8 mouse cellular contexts compared by ENCODE assay signal in the genomic region with DNA sequence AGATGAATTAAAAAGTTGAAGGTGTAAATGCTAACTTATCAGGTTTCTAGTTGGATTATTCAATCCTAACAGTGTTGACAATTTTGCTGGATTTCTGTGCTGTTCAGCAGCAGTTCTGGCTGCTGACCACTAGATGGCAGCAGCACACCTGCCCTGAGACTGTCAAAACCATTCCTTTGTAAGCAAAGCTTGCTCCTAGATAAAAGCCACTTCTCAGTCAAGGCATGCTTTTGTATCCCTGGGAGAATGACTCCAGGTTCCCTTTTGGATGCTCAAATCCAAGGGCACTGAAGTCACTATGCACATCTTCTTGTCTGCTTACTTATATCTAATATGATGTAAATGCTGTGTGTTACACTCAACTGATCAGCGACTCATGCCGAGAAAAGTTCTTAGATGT. TPM values are rescaled to one million over a fixed set of nuclear protein-coding genes. Genes with fewer than 3 reads are reported as not detected.
DNase-seq lines count a peak whose midpoint lies in the region; ATAC-seq and TF ChIP-seq lines count a peak whose summit lies in the region.

No protein-coding gene starts in this region.

- no peak overlapping the region for H3K9ac ChIP-seq in forebrain, embryonic 14.5 days (ENCODE audit: low read length)
- no peak overlapping the region for H3K9ac ChIP-seq in kidney, postnatal 0 days (ENCODE audit: low read depth, low read length)
- no peak overlapping the region for H3K9ac ChIP-seq in lung, embryonic 16.5 days (ENCODE audit: low read length)

- H3K9me3 ChIP-seq in forebrain, embryonic 14.5 days (replicated peaks; ENCODE audit: control insufficient read depth, low read length), result no peaks in the 10 kb centered on the region
- H3K9me3 ChIP-seq in kidney, postnatal 0 days (replicated peaks; ENCODE audit: low read length), result no peaks in the 10 kb centered on the region
- no peaks in the 10 kb centered on the region for H3K9me3 ChIP-seq in lung, embryonic 16.5 days (ENCODE audit: control insufficient read depth, low read length)

- H3K4me2 ChIP-seq in forebrain, embryonic 14.5 days (ENCODE audit: low read length), result no peak overlapping the region
- no peak overlapping the region for H3K4me2 ChIP-seq in kidney, postnatal 0 days (ENCODE audit: low read length)
- no peak overlapping the region for H3K4me2 ChIP-seq in lung, embryonic 16.5 days (ENCODE audit: low read depth, low read length)

- no peak; the same call in 1 of the 2 replicates for TF ChIP-seq CTCF in gastrocnemius, adult 2 months (IDR thresholded peaks at IDR 0.05)
- peak; percentile 98 for TF ChIP-seq CTCF in kidney, postnatal 0 days (IDR thresholded peaks at IDR 0.05; ENCODE audit: low read depth)

- DNase-seq in gastrocnemius, adult 2 months, result peak; percentile 40
- no peak for DNase-seq in gastrocnemius, postnatal 36 days
- DNase-seq in ES-CJ7 (ENCODE audit: low read depth, low spot score), result peak; percentile 59
- peak; percentile 55 for DNase-seq in c-Kit-positive CD71-positive TER-119-positive erythroid progenitor cells, embryonic 14.5 days (ENCODE audit: low spot score)
- DNase-seq in forebrain, embryonic 14.5 days (ENCODE audit: low spot score), result peak; percentile 82
- peak; percentile 81 for DNase-seq in kidney, postnatal 0 days (ENCODE audit: low spot score)
- peak; percentile 81 for DNase-seq in retina, embryonic 14.5 days (ENCODE audit: low spot score)

- no peak overlapping the region for H3K27ac ChIP-seq in gastrocnemius, adult 2 months
- H3K27ac ChIP-seq in forebrain, embryonic 14.5 days (ENCODE audit: low read depth, low read length), result no peak overlapping the region
- no peak overlapping the region for H3K27ac ChIP-seq in kidney, postnatal 0 days
- no peak overlapping the region for H3K27ac ChIP-seq in lung, embryonic 16.5 days (ENCODE audit: low read length)

- WGBS in forebrain, embryonic 14.5 days, result 95% methylated on average over 2 of the region's 2 CpGs
- WGBS in kidney, postnatal 0 days, result 92% methylated on average over 2 of the region's 2 CpGs
- WGBS in lung, embryonic 16.5 days, result 86% methylated on average over 2 of the region's 2 CpGs

- ATAC-seq in forebrain, embryonic 14.5 days, result peak; percentile 66
- ATAC-seq in kidney, postnatal 0 days (replicated peaks; ENCODE audit: low FRiP score, low read depth), result no peak; the same call in 1 of the 2 replicates
- ATAC-seq in lung, embryonic 16.5 days (ENCODE audit: low read depth), result 0 out of 2 replicates have a peak, but pooled peaks have one; percentile 49

- H3K4me1 ChIP-seq in forebrain, embryonic 14.5 days (ENCODE audit: control insufficient read depth, insufficient read depth, low read length), result no peaks in the 10 kb centered on the region
- H3K4me1 ChIP-seq in kidney, postnatal 0 days (replicated peaks; ENCODE audit: insufficient read depth, low read length), result no peaks in the 10 kb centered on the region
- no peaks in the 10 kb centered on the region for H3K4me1 ChIP-seq in lung, embryonic 16.5 days (replicated peaks; ENCODE audit: control insufficient read depth, insufficient read depth, low read length)

- H3K27me3 ChIP-seq in forebrain, embryonic 14.5 days (replicated peaks; ENCODE audit: control insufficient read depth, insufficient read depth, low read length), result no peaks in the 10 kb centered on the region
- H3K27me3 ChIP-seq in kidney, postnatal 0 days (ENCODE audit: insufficient read depth, low read length), result no peaks in the 10 kb centered on the region
- H3K27me3 ChIP-seq in lung, embryonic 16.5 days (ENCODE audit: control insufficient read depth, insufficient read depth, low read depth, low read length), result no peaks in the 10 kb centered on the region

- no peak overlapping the region for H3K4me3 ChIP-seq in gastrocnemius, adult 2 months
- no peak overlapping the region for H3K4me3 ChIP-seq in forebrain, embryonic 14.5 days (ENCODE audit: low read depth, low read length)
- no peak overlapping the region for H3K4me3 ChIP-seq in kidney, postnatal 0 days (replicated peaks; ENCODE audit: low read depth, low read length)
- H3K4me3 ChIP-seq in lung, embryonic 16.5 days (ENCODE audit: low read length), result no peak overlapping the region

- H3K36me3 ChIP-seq in forebrain, embryonic 14.5 days (ENCODE audit: control insufficient read depth, insufficient read depth, low read length), result peaks cover 89% of the 10 kb centered on the region
- peaks cover 35% of the 10 kb centered on the region for H3K36me3 ChIP-seq in kidney, postnatal 0 days (ENCODE audit: insufficient read depth, low read length)
- peaks cover 42% of the 10 kb centered on the region for H3K36me3 ChIP-seq in lung, embryonic 16.5 days (ENCODE audit: control insufficient read depth, insufficient read depth, low read length)

- intact Hi-C loops in gastrocnemius, adult 2 months (cut with DNase I), result loop anchor here (5.0 kb wide), 1 partner anchor 1192 kb away; no protein-coding TSS in a partner anchor
- intact Hi-C loops in gastrocnemius, postnatal 36 days (cut with DNase I), result loop anchor here (10.0 kb wide), 1 partner anchor 475 kb away; no protein-coding TSS in a partner anchor

RNA-seq across cellular contexts. Expression of gene Lmbrd2, which starts 20.3 kb away (rescaled TPM):
- 10 to 100 TPM; 14.8 to 15.1 TPM for total RNA-seq in gastrocnemius, adult 2 months (2021)
- 10 to 100 TPM; 13.8 TPM for total RNA-seq in gastrocnemius, postnatal 36 days (2021)
- 5.0 and 7.3 TPM in 2 replicates for polyA plus RNA-seq in forebrain, embryonic 14.5 days (2014; fragmentation: Nextera tagmentation; extraction: Ambion mirVana)
- polyA plus RNA-seq in kidney, postnatal 0 days (2015; fragmentation: Nextera tagmentation; extraction: Ambion mirVana), result 3.7 and 3.9 TPM in 2 replicates
- polyA plus RNA-seq in lung, embryonic 16.5 days (2015; fragmentation: Nextera tagmentation; extraction: Ambion mirVana), result 2.8 and 3.2 TPM in 2 replicates

RNA-seq across cellular contexts. Expression of gene Skp2, which starts 35.1 kb away (rescaled TPM):
- under 1 TPM; 0.48 to 0.61 TPM for total RNA-seq in gastrocnemius, adult 2 months (2021)
- total RNA-seq in gastrocnemius, postnatal 36 days (2021), result under 1 TPM; 0.77 to 0.99 TPM
- polyA plus RNA-seq in forebrain, embryonic 14.5 days (2014; fragmentation: Nextera tagmentation; extraction: Ambion mirVana), result 49.2 and 55.7 TPM in 2 replicates
- polyA plus RNA-seq in kidney, postnatal 0 days (2015; fragmentation: Nextera tagmentation; extraction: Ambion mirVana), result 29.0 and 32.1 TPM in 2 replicates
- polyA plus RNA-seq in lung, embryonic 16.5 days (2015; fragmentation: Nextera tagmentation; extraction: Ambion mirVana), result 60.2 and 67.4 TPM in 2 replicates

RNA-seq across cellular contexts. Expression of gene Nadk2, which starts 49.0 kb away (rescaled TPM):
- 10 to 100 TPM; 32.2 to 42.6 TPM for total RNA-seq in gastrocnemius, adult 2 months (2021)
- total RNA-seq in gastrocnemius, postnatal 36 days (2021), result 10 to 100 TPM; 28.4 to 37.8 TPM
- 23.4 TPM in 2 replicates for polyA plus RNA-seq in forebrain, embryonic 14.5 days (2014; fragmentation: Nextera tagmentation; extraction: Ambion mirVana)
- polyA plus RNA-seq in kidney, postnatal 0 days (2015; fragmentation: Nextera tagmentation; extraction: Ambion mirVana), result 31.6 and 34.9 TPM in 2 replicates
- 27.4 and 31.8 TPM in 2 replicates for polyA plus RNA-seq in lung, embryonic 16.5 days (2015; fragmentation: Nextera tagmentation; extraction: Ambion mirVana)

Comparison
In these comparisons a context has a peak if more than half of its experiments do, and no peak if none do; other contexts are left out.
1. DNase-seq: peak in gastrocnemius, adult 2 months (single experiment), ES-CJ7 (single experiment), c-Kit-positive CD71-positive TER-119-positive erythroid progenitor cells, embryonic 14.5 days (single experiment), forebrain, embryonic 14.5 days (single experiment), kidney, postnatal 0 days (single experiment) and retina, embryonic 14.5 days (single experiment); none in gastrocnemius, postnatal 36 days (0 of 2).